Comparison of ENCODE assay signal across 9 mouse cellular contexts in genomic region chr12:86768986-86769580, GRCm38 (mm10). TPM values are rescaled to one million over a fixed set of nuclear protein-coding genes. Genes with fewer than 3 reads are reported as not detected.
DNase-seq lines count a peak whose midpoint lies in the region; ATAC-seq and TF ChIP-seq lines count a peak whose summit lies in the region.
"Had no signal": no experiment of that assay in that cellular context is flagged by ENCODE, and none has a peak within 500 bp of the region (broad histone marks: within the 10 kb centered on the region; RNA-seq: fewer than 3 reads in every experiment).

No protein-coding gene starts in this region.

- ATAC-seq in frontal cortex, adult (ENCODE audit: low TSS enrichment): peak; percentile 60
- no peak for ATAC-seq in liver, postnatal 0 days

- in situ Hi-C loops in ES-E14 (cut with MboI; ENCODE audit: low sequenced_read_pairs in 2 of 2, unreplicated experiment in 2 of 2): no loop called here

- no peak overlapping the region for H3K4me3 ChIP-seq in ES-E14 (ENCODE audit: insufficient read depth in 1 of 2, low read depth in 1 of 2, low read length in 2 of 2, poor library complexity in 1 of 2, severe bottlenecking in 1 of 2)
- no peak overlapping the region for H3K4me3 ChIP-seq in liver, postnatal 0 days (ENCODE audit: low read depth, low read length)

- H3K27me3 ChIP-seq in liver, postnatal 0 days (ENCODE audit: insufficient read depth, low read length): no peaks in the 10 kb centered on the region

- H3K4me1 ChIP-seq in ES-E14 (ENCODE audit: control insufficient read depth in 2 of 2, insufficient read depth in 2 of 2, low read length in 2 of 2, poor library complexity in 1 of 2): peaks cover 10 to 16% of the 10 kb centered on the region in 2 experiments; a peak in 3 of 4 replicates
- H3K4me1 ChIP-seq in liver, postnatal 0 days (ENCODE audit: insufficient read depth): no peaks in the 10 kb centered on the region

- no peak overlapping the region for H3K4me2 ChIP-seq in liver, postnatal 0 days (ENCODE audit: low read depth, low read length)

- DNase-seq in B cell, adult 2 months: peak; percentile 89 to 91
- DNase-seq in ES-E14 (ENCODE audit: low read depth, low spot score): peak; percentile 73
- DNase-seq in cerebellum, adult 11 months: peak; percentile 83
- peak; percentile 85 for DNase-seq in kidney, postnatal 14 days
- DNase-seq in liver, postnatal 0 days: peak; percentile 83
- peak; percentile 86 for DNase-seq in right cerebral cortex, postnatal 14 days
- DNase-seq in urinary bladder, postnatal 4 days (ENCODE audit: low spot score in 2 of 2): peak; percentile 65 to 84

- H3K9ac ChIP-seq in ES-E14 (ENCODE audit: insufficient read depth, low read depth, low read length, poor library complexity, severe bottlenecking): no peak overlapping the region
- H3K9ac ChIP-seq in liver, postnatal 0 days (replicated peaks): no peak overlapping the region

- TF ChIP-seq EP300 in liver, postnatal 0 days (IDR thresholded peaks at IDR 0.05; ENCODE audit: low read depth): no peak

- no peaks in the 10 kb centered on the region for H3K9me3 ChIP-seq in ES-E14 (ENCODE audit: control insufficient read depth, insufficient read depth, low read depth, low read length)
- H3K9me3 ChIP-seq in liver, postnatal 0 days (ENCODE audit: low read length): no peaks in the 10 kb centered on the region

- no peak overlapping the region for H3K27ac ChIP-seq in ES-E14 (ENCODE audit: insufficient read depth, low read depth, low read length, poor library complexity, severe bottlenecking)
- H3K27ac ChIP-seq in liver, postnatal 0 days (ENCODE audit: low read depth): no peak overlapping the region

- H3K36me3 ChIP-seq in ES-E14 (ENCODE audit: control insufficient read depth, insufficient read depth, low read length, poor library complexity, severe bottlenecking): no peaks in the 10 kb centered on the region
- H3K36me3 ChIP-seq in liver, postnatal 0 days (replicated peaks; ENCODE audit: insufficient read depth, low read length): no peaks in the 10 kb centered on the region

- 31% methylated on average over 4 of the region's 4 CpGs for WGBS in liver, postnatal 0 days (ENCODE audit: insufficient replicate concordance)

- TF ChIP-seq CTCF in liver, postnatal 0 days (IDR thresholded peaks at IDR 0.05; ENCODE audit: low read depth): peak; percentile 91

TF ChIP-seq in ES-E14, 5 proteins besides CTCF, POLR2A, EP300 and RAD21:
- TF ChIP-seq CHD2 (IDR thresholded peaks at IDR 0.05; ENCODE audit: low read depth, low read length) (no peak), ZC3H11A (IDR thresholded peaks at IDR 0.05; ENCODE audit: borderline replicate concordance, low read depth, low read length) (peak; percentile 15; the same call in 1 of the 2 replicates)

RNA-seq across cellular contexts. Expression of gene Lrrc74a, which starts 34.9 kb away (rescaled TPM):
- total RNA-seq in ES-E14 (2012; rRNA removed): not detected in 2 replicates
- polyA plus RNA-seq in liver, postnatal 0 days (2015; fragmentation: Nextera tagmentation; extraction: Ambion mirVana): not detected in 2 replicates
- polyA plus RNA-seq: large intestine, adult 2 months had no signal

RNA-seq across cellular contexts. Expression of gene Angel1, which starts 42.8 kb away (rescaled TPM):
- total RNA-seq in ES-E14 (2012; rRNA removed): 13.7 and 21.7 TPM in 2 replicates
- 0.80 and 0.99 TPM in 2 replicates for polyA plus RNA-seq in liver, postnatal 0 days (2015; fragmentation: Nextera tagmentation; extraction: Ambion mirVana)
